Mouse (Mus musculus): ENCODE data around the gene Cyp2c50.
"Not testable (repeated sequence)": the region's sequence is repeated elsewhere in the genome, so short reads cannot be mapped to it uniquely, and the experiment has no call there.

Cyp2c50 gene

GRCm38 (mm10) chr19:40089421-40089820 lies at the start of gene Cyp2c50:
Gene Cyp2c50, plus strand, starts transcription at chr19:40089688.
- DNase-seq (ENCODE audit: low spot score): not testable (repeated sequence)

- DNase-seq (ENCODE audit: low spot score): no peak
These were observed 15.8 kb upstream of the Cyp2c50 start, which contains the start of gene Cyp2c54 for GRCm38 (mm10) chr19:40073701-40074100. Gene Cyp2c54, minus strand, starts transcription at chr19:40073827.

GRCm38 (mm10) chr19:40088381-40088780 lies 1.1 kb upstream of the Cyp2c50 start:
- no peak for DNase-seq (ENCODE audit: low spot score)

DNA sequence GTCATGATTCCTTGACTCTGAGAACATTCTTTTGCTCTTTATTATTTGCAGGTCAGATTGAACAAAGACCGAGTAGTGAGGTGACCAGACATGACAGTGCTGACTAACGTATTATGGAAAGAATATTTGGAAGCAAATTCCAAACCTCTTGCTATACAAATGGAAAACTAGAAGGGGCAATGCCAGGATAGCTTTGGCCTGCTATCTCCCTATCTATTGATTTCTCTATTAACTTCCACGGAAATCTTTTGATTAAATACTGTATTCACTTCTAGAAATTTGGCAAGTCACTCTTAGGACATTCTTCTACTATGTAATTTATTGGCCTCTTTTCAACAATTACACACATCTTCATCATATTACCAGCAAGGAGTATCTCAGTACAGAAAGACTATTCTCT lies 1.6 kb downstream of the Cyp2c50 start:
- no peak for DNase-seq (ENCODE audit: low spot score)

- not testable (repeated sequence) for DNase-seq (ENCODE audit: low spot score)
These were observed 30.1 kb downstream of the Cyp2c50 start for GRCm38 (mm10) chr19:40119624-40120023.

GRCm38 (mm10) chr19:40125165-40125564 lies 35.7 kb downstream of the Cyp2c50 start:
- not testable (repeated sequence) for DNase-seq (ENCODE audit: low spot score)

GRCm38 (mm10) chr19:40126996-40127395 lies 37.5 kb downstream of the Cyp2c50 start:
- not testable (repeated sequence) for DNase-seq (ENCODE audit: low spot score)
